Mouse (Mus musculus): ENCODE data around the gene Il7r.

The Il7r gene

DNA sequence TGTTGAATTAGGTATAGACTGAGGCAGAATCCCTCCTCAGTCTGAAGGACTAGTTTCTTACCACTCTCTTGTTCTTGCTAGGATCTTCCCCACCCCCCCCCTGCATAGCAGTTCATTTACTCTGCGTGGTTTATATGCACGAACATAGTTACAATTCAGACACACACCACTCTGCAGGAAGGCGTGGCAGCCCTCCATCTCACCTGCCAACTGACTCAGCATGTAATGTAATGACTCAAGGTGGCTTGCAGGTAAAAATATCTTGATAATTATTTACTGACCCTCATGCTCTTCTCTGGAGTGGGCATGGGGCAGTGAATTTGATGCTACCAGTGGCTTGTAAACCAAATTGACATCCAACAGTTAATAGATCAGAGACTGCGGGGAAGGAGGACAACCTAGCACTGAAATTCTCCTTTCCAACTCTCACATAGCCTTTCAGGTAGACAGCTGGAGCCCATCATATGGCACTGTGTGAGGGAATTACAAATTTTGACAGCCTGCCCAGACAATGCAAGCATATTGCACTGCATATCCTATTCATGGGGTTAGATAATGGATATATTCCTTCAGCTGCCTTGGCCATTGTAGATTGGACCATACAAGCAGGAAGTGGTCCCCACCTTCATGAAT, 58.8 kb downstream of the Il7r start:
- no peak for DNase-seq (ENCODE audit: low spot score)

GRCm38 (mm10) chr15:9464039-9464438, 65.9 kb downstream of the Il7r start:
- no peak for DNase-seq (ENCODE audit: low spot score)

GRCm38 (mm10) chr15:9463521-9464027, 66.4 kb downstream of the Il7r start:
- DNase-seq (ENCODE audit: low spot score), result no peak

Data from retina, embryonic 14.5 days (tissue).